Mouse (Mus musculus) thymus, adult 2 months (tissue): Measurements from ENCODE around the gene Prss42.

ENCODE experiments used
- CTCF ChIP-seq: fragments of 200-500 bp; IDR thresholded peaks from 2 replicates; pipeline ENCODE4 v1.5.1; 2012; ENCODE audit warnings: mild to moderate bottlenecking, control low read depth, low read length, moderate library complexity, borderline replicate concordance; ENCODE audit not compliant: control insufficient read depth, poor library complexity, insufficient read depth; ENCODE audit errors: extremely low read depth
- POLR2A ChIP-seq: fragments of 200-500 bp; IDR thresholded peaks from 2 replicates; pipeline ENCODE4 v1.6.1; 2012; ENCODE audit warnings: mild to moderate bottlenecking, low read length, control low read depth, moderate library complexity; ENCODE audit not compliant: control insufficient read depth, poor library complexity, insufficient read depth; ENCODE audit errors: extremely low read depth

DNA sequence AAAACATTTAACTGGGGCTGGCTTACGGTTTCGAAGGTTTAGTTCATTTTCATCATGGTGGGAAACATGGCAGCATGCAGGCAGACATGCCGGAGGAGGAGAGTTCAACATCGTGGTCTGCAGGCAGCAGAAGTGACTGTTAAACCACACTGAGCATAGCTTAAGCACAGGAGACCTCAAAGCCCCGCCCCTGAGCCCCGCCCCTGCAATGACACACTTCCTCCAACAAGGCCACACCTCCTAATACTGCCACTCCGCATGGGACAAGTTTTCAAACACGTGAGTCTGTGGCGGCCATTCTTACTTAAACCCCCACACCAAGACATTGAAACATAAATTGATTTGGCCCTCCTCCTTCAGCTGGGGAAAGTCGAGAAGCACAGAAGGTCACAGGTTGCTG is 953 bp upstream of the Prss42 start:
- TF ChIP-seq CTCF (no peak), POLR2A (no peak)
